Mouse (Mus musculus) activated CD4-positive, CD25-positive, alpha-beta regulatory T cell, adult 4 months (primary cell): ENCODE results near the gene 1700018F24Rik. TPM values are rescaled to one million over a fixed set of nuclear protein-coding genes. Genes with fewer than 3 reads are reported as not detected.
A peak's percentile ranks its signal among the peaks of the same experiment; 100 is the strongest.
"Not testable (repeated sequence)": the region's sequence is repeated elsewhere in the genome, so short reads cannot be mapped to it uniquely, and the experiment has no call there.

Experiments
- ATAC-seq: one replicate; pipeline ENCODE4 v1.8.0; 2017
- polyA plus RNA-seq, 2 experiments: library from polyadenylated mRNA; unstranded; fragments of 100-300 nt; shearing (Covaris generic); gene quantifications; one replicate each; pipeline ENCODE4 v1.2.1; 2017

1700018F24Rik gene
- polyA plus RNA-seq = not detected

DNA sequence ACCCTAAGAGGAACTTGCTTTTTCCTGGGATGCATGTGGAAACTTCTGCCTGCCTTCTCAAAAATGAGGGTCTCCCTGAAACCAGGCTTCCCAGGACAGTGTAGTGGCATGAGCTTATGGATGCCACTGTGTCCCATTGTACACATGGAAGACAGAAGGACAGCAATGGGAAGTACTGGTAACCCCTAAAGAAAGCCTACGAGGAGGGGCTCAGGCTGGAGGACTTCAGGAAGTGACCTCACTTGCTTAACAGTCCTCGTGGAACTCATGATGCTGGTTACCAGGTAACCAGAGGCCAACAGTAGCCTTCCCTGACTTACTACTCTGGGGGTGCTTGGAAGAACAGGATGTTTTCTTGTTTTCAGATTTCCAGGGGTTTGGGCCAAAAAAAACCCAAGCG lies at the start of gene 1700018F24Rik:
1700018F24Rik (plus strand) TSS at position 301 of the 400 bp plus-strand sequence.
- not testable (repeated sequence) for ATAC-seq

DNA sequence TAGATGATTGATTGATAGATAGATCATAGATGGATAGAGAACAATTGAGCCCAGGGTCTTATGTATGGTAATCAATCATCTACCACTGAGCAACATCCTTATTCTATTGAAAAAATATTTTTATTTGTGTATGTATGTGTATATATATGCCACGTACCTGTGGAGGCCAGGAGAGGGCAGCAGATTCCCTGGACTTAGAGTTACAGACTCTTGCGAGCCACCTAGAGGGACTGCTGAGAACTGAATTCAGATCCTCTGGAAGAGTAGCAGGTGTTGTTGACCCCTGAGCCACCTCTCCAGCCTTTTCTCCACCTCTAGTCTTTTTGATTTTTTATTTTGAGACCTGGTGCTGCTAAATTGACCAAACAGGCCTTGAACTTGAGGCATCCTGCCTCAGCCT lies 44.3 kb upstream of the 1700018F24Rik start:
- no peak for ATAC-seq

- ATAC-seq = no peak
These were observed 39.4 kb upstream of the 1700018F24Rik start for GRCm38 (mm10) chr5:145003362-145003761.

DNA sequence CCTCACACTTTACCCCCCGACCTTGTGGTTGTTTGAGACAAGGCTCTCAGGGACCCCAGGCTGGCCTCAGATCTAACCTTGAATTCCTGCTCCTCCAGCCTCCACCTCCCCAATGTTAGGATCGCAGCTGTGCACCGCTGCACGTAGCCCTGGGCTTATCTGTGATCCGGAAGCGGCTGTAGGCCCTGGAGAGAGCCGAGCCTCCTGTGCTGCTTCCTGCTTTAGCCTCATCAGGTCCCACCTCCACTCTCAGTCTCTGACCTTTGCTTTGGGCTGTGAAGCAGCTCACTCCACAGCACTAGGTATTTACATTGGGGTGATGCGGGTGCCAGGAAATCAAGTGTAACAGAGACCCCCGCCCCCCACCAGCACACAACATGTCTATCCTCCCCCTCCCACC lies 38.3 kb upstream of the 1700018F24Rik start:
- no peak for ATAC-seq

DNA sequence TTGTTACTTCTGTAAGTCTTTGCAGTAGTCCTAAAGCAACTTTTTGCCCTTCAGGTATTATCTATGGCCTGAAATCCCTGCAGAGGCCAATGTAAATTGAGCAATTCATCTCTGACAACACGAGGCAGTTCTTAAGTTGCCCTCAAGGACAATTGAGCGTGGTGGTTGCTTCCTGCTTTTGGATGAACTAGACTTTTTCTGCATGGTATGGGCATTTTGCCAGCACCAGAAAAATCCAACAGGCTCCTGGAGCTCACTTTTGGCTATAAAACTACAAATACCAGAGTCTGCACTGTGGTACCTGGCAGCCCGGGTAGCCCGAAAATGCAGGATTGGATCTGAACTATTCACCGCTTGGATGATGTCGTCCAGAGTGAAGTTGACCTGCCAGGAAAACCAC lies 37.2 kb upstream of the 1700018F24Rik start:
- ATAC-seq = no peak

GRCm38 (mm10) chr5:145008878-145009659 lies 33.7 kb upstream of the 1700018F24Rik start:
- ATAC-seq = no peak

DNA sequence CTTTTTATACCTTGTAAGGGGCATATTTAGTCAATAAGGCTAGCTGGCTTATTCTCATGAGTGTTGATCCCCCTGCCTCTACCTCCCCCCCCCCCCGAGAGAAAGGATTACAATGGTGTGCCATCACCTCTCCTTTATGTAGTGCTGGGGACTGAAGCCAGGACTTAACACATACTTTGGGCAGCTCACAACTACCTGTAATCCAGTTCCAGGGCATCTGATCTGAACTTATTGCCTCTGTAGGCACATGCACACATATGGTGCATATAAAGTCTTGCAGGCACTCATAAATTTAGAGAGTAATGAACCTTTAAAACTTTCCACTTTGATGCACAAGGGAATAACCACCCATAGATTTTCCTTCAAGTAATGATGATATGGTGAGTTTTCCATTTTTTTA lies 28.5 kb upstream of the 1700018F24Rik start:
- ATAC-seq = no peak

GRCm38 (mm10) chr5:145016761-145017160 lies 26.0 kb upstream of the 1700018F24Rik start:
- not testable (repeated sequence) for ATAC-seq

- ATAC-seq = not testable (repeated sequence)
These were observed 22.5 kb upstream of the 1700018F24Rik start for GRCm38 (mm10) chr5:145020254-145020653.

GRCm38 (mm10) chr5:145020712-145021111 lies 22.1 kb upstream of the 1700018F24Rik start:
- ATAC-seq = not testable (repeated sequence)

GRCm38 (mm10) chr5:145030476-145030875 lies 12.3 kb upstream of the 1700018F24Rik start:
- not testable (repeated sequence) for ATAC-seq

- not testable (repeated sequence) for ATAC-seq
These were observed 10.4 kb upstream of the 1700018F24Rik start, which contains the start of gene Gm4871 for GRCm38 (mm10) chr5:145032391-145032790. Gm4871 (minus strand) TSS chr5:145032754.

DNA sequence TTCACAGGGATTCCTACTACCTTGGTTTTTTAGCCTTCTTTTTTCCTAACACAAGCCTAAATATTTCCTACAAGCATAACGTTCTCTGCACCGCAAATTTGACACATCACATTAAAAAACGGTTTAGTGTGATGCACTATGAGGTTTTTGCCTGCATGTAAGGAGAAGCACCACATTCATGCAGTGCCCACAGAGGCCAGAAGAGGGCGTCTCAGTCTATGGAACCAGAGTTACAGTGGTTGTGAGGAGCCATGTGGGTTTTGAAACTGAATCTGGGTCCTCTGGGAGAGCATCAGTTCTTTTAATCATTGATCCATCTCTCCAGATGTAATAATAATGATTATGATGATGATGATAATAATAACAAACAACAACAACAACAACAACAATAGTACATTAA lies 1.2 kb upstream of the 1700018F24Rik start:
- ATAC-seq = no peak

GRCm38 (mm10) chr5:145054187-145054586 lies 11.4 kb downstream of the 1700018F24Rik start:
- not testable (repeated sequence) for ATAC-seq

DNA sequence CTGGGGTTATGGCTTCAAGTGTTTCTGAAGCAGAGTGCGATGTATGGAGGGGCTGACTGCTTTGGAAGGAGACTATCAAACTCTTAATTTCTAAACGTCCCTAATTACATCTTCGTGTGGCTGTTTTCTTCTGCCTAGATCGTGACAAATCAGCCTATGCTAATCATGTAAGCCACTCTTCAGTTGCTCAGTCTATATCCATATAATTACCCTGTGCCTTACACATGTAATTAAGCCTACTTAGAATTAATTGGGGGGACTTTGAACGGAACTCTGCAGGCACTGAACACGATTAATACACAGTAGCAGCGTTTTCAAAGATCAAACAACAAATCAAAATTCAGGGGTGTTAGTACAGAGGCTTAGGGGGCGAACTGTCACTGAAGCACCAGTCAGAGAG lies 15.1 kb downstream of the 1700018F24Rik start:
- ATAC-seq = no peak

DNA sequence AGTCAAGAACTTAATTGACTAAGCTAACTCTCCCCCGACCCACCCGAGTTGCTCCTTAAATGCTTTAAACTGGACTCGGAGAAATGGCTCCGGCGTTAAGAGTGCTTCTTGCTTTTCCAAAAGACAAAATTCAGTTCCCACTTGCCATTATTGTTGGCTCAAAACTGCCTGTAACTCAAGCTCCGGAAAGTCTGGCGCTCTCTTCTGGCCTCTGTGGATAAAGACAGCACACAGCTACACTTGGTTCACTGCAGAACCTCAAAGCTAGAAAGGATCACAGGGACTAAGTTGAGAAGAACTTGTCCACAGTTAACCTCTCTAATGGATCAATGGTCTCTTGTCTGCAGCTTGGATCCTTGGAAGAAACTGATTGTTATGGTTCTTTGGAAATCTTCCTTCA lies 15.9 kb downstream of the 1700018F24Rik start:
- ATAC-seq = no peak

- no peak for ATAC-seq
These were observed 16.7 kb downstream of the 1700018F24Rik start for GRCm38 (mm10) chr5:145059524-145059923.

DNA sequence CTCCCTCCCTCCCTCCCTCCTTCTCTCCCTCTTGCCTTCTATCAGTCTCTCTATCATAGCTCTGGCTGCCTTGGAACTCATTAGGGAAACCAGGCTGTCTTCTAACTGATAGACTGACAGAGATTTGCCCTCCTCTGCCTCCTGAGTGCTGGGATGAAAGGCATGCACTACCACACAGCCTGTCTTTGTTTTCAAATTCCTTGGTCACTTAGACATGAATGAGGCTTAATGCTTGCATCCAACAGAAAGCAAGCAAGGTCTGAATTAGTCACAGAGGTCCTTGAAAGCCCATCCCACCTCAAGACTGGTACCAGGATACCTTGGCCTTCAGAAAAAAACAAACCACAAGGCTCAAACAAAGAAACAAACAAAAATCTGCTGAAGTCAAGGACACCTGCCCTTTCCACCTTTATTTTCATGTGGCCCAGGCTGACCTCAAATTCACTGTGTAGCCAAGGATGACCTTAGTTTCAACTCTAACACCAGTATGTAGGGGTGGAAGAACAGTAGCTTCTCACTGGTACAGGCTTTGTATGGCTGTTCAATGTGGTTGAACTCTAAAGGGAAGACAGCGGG lies 22.1 kb downstream of the 1700018F24Rik start:
- ATAC-seq = no peak

DNA sequence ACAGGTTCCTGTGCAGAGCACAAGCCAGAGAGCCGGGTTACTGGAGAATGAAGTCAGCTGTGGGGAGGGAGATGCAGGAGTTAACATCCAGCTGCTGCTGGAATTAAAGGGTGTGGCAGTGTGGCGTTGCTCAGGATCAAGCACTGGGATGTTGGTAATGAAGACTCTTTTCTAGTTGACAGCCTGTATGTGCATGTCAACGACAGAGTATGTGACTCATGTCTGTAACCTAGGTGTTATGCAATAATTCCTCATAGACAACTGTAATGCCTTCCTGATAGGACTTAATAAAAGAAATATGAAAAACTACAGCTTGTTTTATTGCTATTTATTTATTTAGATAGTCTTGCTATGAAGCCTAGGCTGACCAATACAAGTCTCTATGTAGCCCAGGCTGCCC lies 26.1 kb downstream of the 1700018F24Rik start:
- ATAC-seq = no peak

DNA sequence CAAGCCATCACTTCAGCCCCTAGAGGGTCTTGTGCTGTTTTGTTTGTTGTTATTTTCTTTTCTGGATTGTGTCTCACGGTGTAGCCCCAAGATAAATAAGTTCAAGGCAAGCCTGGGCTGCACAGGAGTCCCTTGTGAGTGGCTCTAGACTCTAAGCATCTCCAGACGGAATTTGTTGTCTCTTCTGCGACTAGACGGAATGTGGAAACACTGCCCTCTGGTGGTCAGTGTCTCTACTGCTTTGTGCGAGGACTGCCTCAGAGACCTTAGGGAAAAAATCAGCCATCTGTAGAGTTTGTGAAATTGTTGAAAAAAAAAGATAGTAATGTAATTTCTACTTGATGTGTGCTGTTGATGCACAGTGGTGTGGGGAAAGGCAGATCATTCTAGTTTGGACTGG lies 26.9 kb downstream of the 1700018F24Rik start:
- ATAC-seq = peak; percentile 69

DNA sequence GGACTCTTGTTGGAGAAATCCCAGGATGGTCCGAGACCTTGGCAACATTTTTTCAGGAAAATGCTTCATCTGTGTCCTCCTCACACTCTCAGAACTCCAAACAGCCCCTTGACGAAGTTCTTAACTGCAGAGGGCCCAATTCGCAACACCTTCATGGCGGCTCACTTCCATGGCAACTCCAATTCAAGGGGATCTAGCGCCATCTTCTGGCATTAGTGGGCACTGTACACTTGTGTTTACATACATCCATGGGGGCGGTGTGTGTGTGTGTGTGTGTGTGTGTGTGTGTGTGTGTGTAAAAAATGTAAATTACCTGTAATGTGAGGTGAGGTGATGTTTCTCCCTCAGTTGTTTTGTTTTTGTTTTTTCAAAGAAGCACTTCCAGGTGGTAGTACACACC lies 28.6 kb downstream of the 1700018F24Rik start:
- no peak for ATAC-seq

DNA sequence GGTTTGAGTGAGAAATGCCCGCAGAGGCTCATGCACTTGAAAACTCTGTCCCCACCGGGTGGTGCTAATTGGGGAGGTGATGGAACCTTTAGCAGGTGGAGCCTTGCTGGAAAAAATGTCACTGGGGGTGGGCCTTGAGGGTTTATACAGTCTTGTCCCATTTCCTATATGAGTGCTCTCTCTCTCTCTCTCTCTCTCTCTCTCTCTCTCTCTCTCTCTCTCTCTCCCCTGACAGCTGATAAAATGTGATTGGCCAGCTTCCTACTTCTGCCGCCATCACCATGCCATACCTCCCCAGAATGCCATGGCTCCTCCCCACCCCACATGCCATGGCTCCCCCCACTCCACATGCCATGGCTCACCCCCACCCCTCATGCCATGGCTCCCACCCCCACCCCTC lies 32.3 kb downstream of the 1700018F24Rik start:
- ATAC-seq = no peak

- no peak for ATAC-seq
These were observed 39.2 kb downstream of the 1700018F24Rik start for GRCm38 (mm10) chr5:145081866-145082613.
